Mouse (Mus musculus): ENCODE results near the gene Thoc6.

DNA sequence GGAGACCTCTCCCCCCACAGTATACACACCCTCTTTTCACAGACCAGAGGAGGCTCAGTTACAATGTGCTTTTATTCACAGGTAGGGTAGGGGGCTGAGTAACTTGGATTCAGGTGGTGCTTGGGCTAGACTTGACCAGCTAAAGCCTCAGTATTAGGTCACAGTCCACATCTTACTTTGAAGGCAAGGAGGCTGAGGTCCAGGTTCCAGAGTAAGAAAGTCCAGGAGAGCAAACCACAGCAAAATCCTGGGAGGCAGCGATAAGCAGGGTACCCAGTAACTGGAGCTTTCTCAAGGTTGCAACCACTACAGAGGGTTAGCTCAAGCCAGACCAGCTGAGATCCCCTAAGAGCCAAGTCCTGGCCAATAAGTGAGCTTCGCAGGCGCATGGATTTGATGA is 8.8 kb upstream of the Thoc6 start:
- TF ChIP-seq GATA1 (IDR thresholded peaks at IDR 0.05; ENCODE audit: low read length) = no peak
- TF ChIP-seq TAL1 (IDR thresholded peaks at IDR 0.05; ENCODE audit: low read length) = no peak
